Mouse (Mus musculus) kidney, postnatal 0 days (tissue): ENCODE measurements around the gene Itga4. TPM values are rescaled to one million over a fixed set of nuclear protein-coding genes. Genes with fewer than 3 reads are reported as not detected.

ENCODE experiments used
- ATAC-seq: fragments of 200-750 bp; cut with Nextera tagmentation; replicated peaks from 2 replicates; pipeline ENCODE4 v1.8.0; 2017; ENCODE audit warnings: low read depth, moderate number of reproducible peaks, moderate TSS enrichment, moderate library complexity; ENCODE audit not compliant: low FRiP score
- DNase-seq: peaks from one replicate; pipeline ENCODE4 v3.0.0-alpha.2; 2016; ENCODE audit warnings: low spot score
- H3K27ac ChIP-seq: fragments of 300-500 bp; sonication (generic); 2 replicates; pipeline ENCODE4 v1.5.1; 2014; ENCODE audit warnings: mild to moderate bottlenecking
- H3K27me3 ChIP-seq: fragments of 300-500 bp; sonication (generic); 2 replicates; pipeline ENCODE4 v1.6.1; 2014; ENCODE audit warnings: low read length, mixed read lengths; ENCODE audit not compliant: insufficient read depth
- H3K36me3 ChIP-seq: fragments of 300-500 bp; sonication (generic); 2 replicates; pipeline ENCODE4 v1.6.1; 2014; ENCODE audit warnings: low read length, mixed read lengths; ENCODE audit not compliant: insufficient read depth
- H3K4me1 ChIP-seq: fragments of 300-500 bp; sonication (generic); replicated peaks from 2 replicates; pipeline ENCODE4 v1.6.1; 2014; ENCODE audit warnings: antibody characterized with exemption, low read length, mixed read lengths; ENCODE audit not compliant: insufficient read depth
- H3K4me2 ChIP-seq: fragments of 300-500 bp; sonication (generic); 2 replicates; pipeline ENCODE4 v1.6.1; 2014; ENCODE audit warnings: mild to moderate bottlenecking, low read length, moderate library complexity, mixed read lengths
- H3K4me3 ChIP-seq: fragments of 300-500 bp; sonication (generic); replicated peaks from 2 replicates; pipeline ENCODE4 v1.5.1; 2014; ENCODE audit warnings: low read depth, low read length
- H3K9ac ChIP-seq: fragments of 300-500 bp; sonication (generic); 2 replicates; pipeline ENCODE4 v1.6.1; 2014; ENCODE audit warnings: low read depth, low read length
- H3K9me3 ChIP-seq: fragments of 300-500 bp; sonication (generic); replicated peaks from 2 replicates; pipeline ENCODE4 v1.6.1; 2016; ENCODE audit warnings: low read length, inconsistent platforms, mixed read lengths
- CTCF ChIP-seq: IDR thresholded peaks from 2 replicates; pipeline ENCODE4 v1.5.1; 2016; ENCODE audit warnings: antibody characterized with exemption, low read depth, mild to moderate bottlenecking, moderate library complexity
- WGBS: fragments of 180-500 bp; shearing (Covaris S2); extraction: QIAGEN DNeasy Blood & Tissue Kit; methylation state at CpG from one replicate; pipeline ENCODE4 v1.1.7; 2014; 5-methylcytosine and 5-hydroxymethylcytosine counted together
- polyA plus RNA-seq: library from polyadenylated mRNA; unstranded; fragments of >200 nt; fragmentation: Nextera tagmentation; extraction: Ambion mirVana; gene quantifications from 2 replicates; pipeline ENCODE4 v1.2.1, GENCODE M21; 2015

The Itga4 gene
- polyA plus RNA-seq, 1 experiment from 2014 or later, result 1.8 TPM

DNA sequence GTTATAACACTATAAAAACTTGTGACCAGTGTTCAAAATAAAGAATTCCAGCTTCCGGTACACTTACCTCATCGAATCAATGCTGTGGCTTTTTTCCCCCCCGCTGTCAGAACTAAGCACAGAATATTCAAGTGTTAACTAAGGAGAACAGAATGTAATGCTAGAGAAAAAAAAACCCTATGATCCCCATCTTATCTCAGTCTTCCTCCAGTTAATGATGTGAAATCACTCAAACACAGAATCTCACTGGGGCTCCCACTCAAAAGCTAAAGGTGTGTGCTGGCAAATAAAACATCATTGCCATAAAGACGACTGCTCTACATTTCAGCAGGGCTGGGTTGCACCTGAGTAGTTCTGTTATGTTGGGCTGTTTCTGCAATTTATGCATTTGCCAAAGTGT, 16.6 kb downstream of the Itga4 start:
- ATAC-seq, result no peak
- H3K27ac ChIP-seq, result no peak overlapping the region
- H3K4me3 ChIP-seq, result no peak overlapping the region
- no peaks in the 10 kb centered on the region for H3K4me1 ChIP-seq
- DNase-seq, result no peak
- H3K9ac ChIP-seq, result no peak overlapping the region
- no peaks in the 10 kb centered on the region for H3K27me3 ChIP-seq
- H3K4me2 ChIP-seq, result no peak overlapping the region
- H3K36me3 ChIP-seq, result no peaks in the 10 kb centered on the region
- WGBS, result 84% methylated on average over 4 of the region's 4 CpGs
- no peak for TF ChIP-seq CTCF
- no peaks in the 10 kb centered on the region for H3K9me3 ChIP-seq

DNA sequence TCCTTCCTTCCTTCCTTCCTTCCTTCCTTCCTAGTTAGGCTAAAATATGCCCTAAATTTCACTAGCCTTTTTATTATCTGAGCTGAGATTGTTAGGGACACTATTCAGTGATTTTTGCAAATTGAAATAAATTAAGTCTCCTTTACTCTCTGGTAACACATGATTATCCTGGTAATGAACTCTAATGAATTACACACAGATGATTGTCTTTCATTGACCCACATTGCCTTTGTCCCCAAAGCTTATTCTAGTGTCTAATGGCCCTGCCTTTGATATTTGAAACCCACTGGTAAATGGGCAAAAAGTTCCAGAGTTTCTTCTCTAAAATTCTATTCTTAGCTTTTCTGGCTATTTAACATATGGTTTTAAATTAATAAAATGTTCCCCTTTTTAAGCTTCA, 23.4 kb downstream of the Itga4 start:
- Histone ChIP-seq H3K27me3 (no peaks in the 10 kb centered on the region), H3K4me2 (no peak overlapping the region), H3K36me3 (no peaks in the 10 kb centered on the region), H3K27ac (no peak overlapping the region), H3K9ac (no peak overlapping the region), H3K9me3 (no peaks in the 10 kb centered on the region), H3K4me1 (no peaks in the 10 kb centered on the region), H3K4me3 (no peak overlapping the region)
- ATAC-seq (no peak), DNase-seq (no peak)
- no peak for TF ChIP-seq CTCF

- no peak overlapping the region for H3K9ac ChIP-seq
- ATAC-seq (no peak), DNase-seq (no peak)
- H3K4me2 ChIP-seq, result no peak overlapping the region
- H3K4me1 ChIP-seq, result no peaks in the 10 kb centered on the region
- no peaks in the 10 kb centered on the region for H3K36me3 ChIP-seq
- 88% methylated on average over 4 of the region's 4 CpGs for WGBS
- H3K27ac ChIP-seq, result no peak overlapping the region
- no peaks in the 10 kb centered on the region for H3K27me3 ChIP-seq
- TF ChIP-seq CTCF, result no peak
- no peaks in the 10 kb centered on the region for H3K9me3 ChIP-seq
- H3K4me3 ChIP-seq, result no peak overlapping the region
Observed at GRCm38 (mm10) chr2:79284206-79284605, 29.0 kb downstream of the Itga4 start.

DNA sequence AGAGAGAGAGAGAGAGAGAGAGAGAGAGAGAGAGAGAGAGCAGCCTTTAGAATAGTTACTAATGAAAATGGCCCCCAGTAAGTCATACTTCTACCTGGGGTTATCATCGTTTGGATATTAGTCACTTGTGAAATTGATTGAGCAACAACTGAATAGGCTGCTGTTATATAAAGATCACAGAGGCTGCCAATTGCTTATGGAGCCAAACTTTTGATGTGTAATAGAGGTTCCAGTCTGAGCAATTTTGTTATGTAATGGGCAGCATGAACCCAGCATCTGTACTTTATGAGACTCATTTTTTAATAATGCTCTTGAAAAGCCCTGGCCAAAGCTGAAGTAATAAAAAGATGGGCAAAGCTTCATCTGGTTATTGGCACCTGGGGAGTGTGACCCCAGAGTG, 34.9 kb downstream of the Itga4 start:
- TF ChIP-seq CTCF, result no peak
- WGBS, result 77% methylated on average over 1 of the region's 1 CpGs
- Histone ChIP-seq H3K27me3 (no peaks in the 10 kb centered on the region), H3K27ac (no peak overlapping the region), H3K9ac (no peak overlapping the region), H3K4me2 (no peak overlapping the region), H3K4me1 (no peaks in the 10 kb centered on the region), H3K36me3 (no peaks in the 10 kb centered on the region), H3K9me3 (no peaks in the 10 kb centered on the region), H3K4me3 (no peak overlapping the region)
- DNase-seq, result no peak
- ATAC-seq, result no peak

DNA sequence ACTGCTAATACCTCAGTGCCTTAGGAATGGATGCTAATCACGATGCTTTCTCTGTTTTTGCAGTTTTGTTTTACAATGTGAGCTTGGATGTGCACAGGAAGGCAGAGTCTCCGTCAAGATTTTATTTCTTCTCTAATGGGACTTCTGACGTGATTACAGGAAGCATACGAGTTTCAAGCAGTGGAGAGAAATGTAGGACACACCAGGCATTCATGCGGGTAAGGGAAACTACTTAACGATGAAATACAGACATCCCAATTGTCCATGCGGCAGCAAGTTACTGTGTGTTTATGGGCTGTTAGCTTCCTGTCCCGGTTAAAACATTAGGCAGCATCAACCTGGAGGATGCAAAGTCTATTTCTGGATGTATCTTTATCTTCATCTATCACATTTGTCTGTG, 36.7 kb downstream of the Itga4 start:
- DNase-seq, result no peak
- TF ChIP-seq CTCF, result no peak
- H3K9ac ChIP-seq, result no peak overlapping the region

GRCm38 (mm10) chr2:79292431-79292830, 37.2 kb downstream of the Itga4 start:
- WGBS, result 75% methylated on average over 6 of the region's 6 CpGs
- TF ChIP-seq CTCF, result no peak
- DNase-seq (no peak), ATAC-seq (no peak)
- Histone ChIP-seq H3K27me3 (no peaks in the 10 kb centered on the region), H3K9me3 (no peaks in the 10 kb centered on the region), H3K4me1 (no peaks in the 10 kb centered on the region), H3K27ac (no peak overlapping the region), H3K4me2 (no peak overlapping the region), H3K9ac (no peak overlapping the region), H3K4me3 (no peak overlapping the region), H3K36me3 (no peaks in the 10 kb centered on the region)

More for the DNA sequence above, 36.7 kb downstream of the Itga4 start:
- Histone ChIP-seq H3K9me3 (no peaks in the 10 kb centered on the region), H3K36me3 (no peaks in the 10 kb centered on the region), H3K27me3 (no peaks in the 10 kb centered on the region), H3K4me3 (no peak overlapping the region), H3K27ac (no peak overlapping the region), H3K4me2 (no peak overlapping the region), H3K4me1 (no peaks in the 10 kb centered on the region)
- ATAC-seq, result no peak
- WGBS, result 39% methylated on average over 8 of the region's 8 CpGs

GRCm38 (mm10) chr2:79302398-79302797, 47.2 kb downstream of the Itga4 start:
- no peak overlapping the region for H3K9ac ChIP-seq
- no peaks in the 10 kb centered on the region for H3K27me3 ChIP-seq
- H3K36me3 ChIP-seq, result no peaks in the 10 kb centered on the region
- DNase-seq, result no peak
- H3K4me1 ChIP-seq, result no peaks in the 10 kb centered on the region
- H3K4me2 ChIP-seq, result no peak overlapping the region
- no peak for ATAC-seq
- H3K9me3 ChIP-seq, result no peaks in the 10 kb centered on the region
- no peak overlapping the region for H3K27ac ChIP-seq
- TF ChIP-seq CTCF, result no peak
- H3K4me3 ChIP-seq, result no peak overlapping the region
